Mouse (Mus musculus) limb, embryonic 13.5 days (tissue): Measurements from ENCODE around the gene Spock2. TPM values are rescaled to one million over a fixed set of nuclear protein-coding genes. Genes with fewer than 3 reads are reported as not detected.

Source experiments
- ATAC-seq: fragments of 200-750 bp; cut with Nextera tagmentation; 2 replicates; pipeline ENCODE4 v1.8.0; 2017; ENCODE audit warnings: low read depth, moderate number of reproducible peaks, moderate TSS enrichment; ENCODE audit not compliant: low FRiP score
- H3K27ac ChIP-seq: fragments of 300-500 bp; sonication (generic); 2 replicates; pipeline ENCODE4 v1.5.1; 2015; ENCODE audit warnings: inconsistent platforms, mild to moderate bottlenecking, moderate library complexity
- H3K27me3 ChIP-seq: fragments of 300-500 bp; sonication (generic); 2 replicates; pipeline ENCODE4 v1.6.1; 2015; ENCODE audit warnings: mild to moderate bottlenecking, inconsistent platforms
- H3K36me3 ChIP-seq: fragments of 300-500 bp; sonication (generic); 2 replicates; pipeline ENCODE4 v1.6.1; 2015; ENCODE audit warnings: inconsistent platforms, mild to moderate bottlenecking, moderate library complexity
- H3K4me1 ChIP-seq: fragments of 300-500 bp; sonication (generic); 2 replicates; pipeline ENCODE4 v1.6.1; 2015; ENCODE audit warnings: inconsistent platforms
- H3K4me2 ChIP-seq: fragments of 300-500 bp; sonication (generic); replicated peaks from 2 replicates; pipeline ENCODE4 v1.6.1; 2015; ENCODE audit warnings: inconsistent platforms, mild to moderate bottlenecking, moderate library complexity
- H3K4me3 ChIP-seq: fragments of 300-500 bp; sonication (generic); 2 replicates; pipeline ENCODE4 v1.5.1; 2015; ENCODE audit warnings: moderate library complexity, mild to moderate bottlenecking, inconsistent platforms
- H3K9ac ChIP-seq: fragments of 300-500 bp; sonication (generic); 2 replicates; pipeline ENCODE4 v1.6.1; 2015; ENCODE audit warnings: mild to moderate bottlenecking, inconsistent platforms
- H3K9me3 ChIP-seq: fragments of 300-500 bp; sonication (generic); 2 replicates; pipeline ENCODE4 v1.6.1; 2016; ENCODE audit warnings: inconsistent platforms
- WGBS: fragments of 180-500 bp; shearing (Covaris S2); methylation state at CpG from one replicate; pipeline ENCODE4 v1.1.7; 2015; 5-methylcytosine and 5-hydroxymethylcytosine counted together
- polyA plus RNA-seq: library from polyadenylated mRNA; unstranded; fragments of >200 nt; fragmentation: Nextera tagmentation; extraction: Ambion mirVana; gene quantifications from 2 replicates; pipeline ENCODE4 v1.2.1, GENCODE M21; 2015

Gene Spock2
- polyA plus RNA-seq = 6.1 and 7.2 TPM in 2 replicates

GRCm38 (mm10) chr10:60106146-60106530 lies at the start of gene Spock2:
Gene Spock2, plus strand, starts transcription at chr10:60106219.
- Histone ChIP-seq H3K4me3 (peak within 1 kb of the TSS; percentile 67), H3K9ac (peak within 1 kb of the TSS; percentile 78), H3K4me1 (peaks cover 19% of the 10 kb centered on the region), H3K27me3 (peaks cover 51% of the 10 kb centered on the region), H3K36me3 (no peaks in the 10 kb centered on the region), H3K9me3 (no peaks in the 10 kb centered on the region), H3K27ac (no peak within 1 kb of the TSS), H3K4me2 (peak within 1 kb of the TSS; percentile 98)
- WGBS = under 1% methylated on average over 22 of the region's 22 CpGs
- peak; percentile 42; the same call in 1 of the 2 replicates for ATAC-seq

- 74% methylated on average over 5 of the region's 5 CpGs for WGBS
- no peak overlapping the region for H3K27ac ChIP-seq
These were observed 43.8 kb upstream of the Spock2 start for GRCm38 (mm10) chr10:60062173-60062572.

GRCm38 (mm10) chr10:60062931-60063330 lies 43.1 kb upstream of the Spock2 start:
- ATAC-seq = no peak
- Histone ChIP-seq H3K4me3 (no peak overlapping the region), H3K36me3 (peaks cover 17% of the 10 kb centered on the region), H3K9ac (no peak overlapping the region), H3K27ac (no peak overlapping the region; the same call in 1 of the 2 replicates), H3K4me1 (peaks cover 9% of the 10 kb centered on the region; the same call in 1 of the 2 replicates), H3K4me2 (no peak overlapping the region), H3K9me3 (peaks cover 2% of the 10 kb centered on the region), H3K27me3 (no peaks in the 10 kb centered on the region)
- 36% methylated on average over 5 of the region's 5 CpGs for WGBS

More at GRCm38 (mm10) chr10:60062173-60062572, 43.8 kb upstream of the Spock2 start:
- H3K4me3 ChIP-seq = no peak overlapping the region
- H3K9me3 ChIP-seq = peaks cover 9% of the 10 kb centered on the region
- H3K36me3 ChIP-seq = peaks cover 25% of the 10 kb centered on the region
- H3K27me3 ChIP-seq = no peaks in the 10 kb centered on the region
- no peak overlapping the region for H3K4me2 ChIP-seq
- no peak overlapping the region for H3K9ac ChIP-seq
- H3K4me1 ChIP-seq = peaks cover 9% of the 10 kb centered on the region; the same call in 1 of the 2 replicates
- no peak for ATAC-seq

- Histone ChIP-seq H3K27ac (no peak overlapping the region), H3K4me3 (no peak overlapping the region), H3K9me3 (no peaks in the 10 kb centered on the region), H3K27me3 (no peaks in the 10 kb centered on the region), H3K36me3 (peaks cover 16% of the 10 kb centered on the region), H3K4me1 (peaks cover 24% of the 10 kb centered on the region), H3K4me2 (no peak overlapping the region), H3K9ac (no peak overlapping the region)
- no peak for ATAC-seq
- WGBS = 66% methylated on average over 3 of the region's 3 CpGs
These were observed 39.5 kb upstream of the Spock2 start for GRCm38 (mm10) chr10:60066524-60066923.

DNA sequence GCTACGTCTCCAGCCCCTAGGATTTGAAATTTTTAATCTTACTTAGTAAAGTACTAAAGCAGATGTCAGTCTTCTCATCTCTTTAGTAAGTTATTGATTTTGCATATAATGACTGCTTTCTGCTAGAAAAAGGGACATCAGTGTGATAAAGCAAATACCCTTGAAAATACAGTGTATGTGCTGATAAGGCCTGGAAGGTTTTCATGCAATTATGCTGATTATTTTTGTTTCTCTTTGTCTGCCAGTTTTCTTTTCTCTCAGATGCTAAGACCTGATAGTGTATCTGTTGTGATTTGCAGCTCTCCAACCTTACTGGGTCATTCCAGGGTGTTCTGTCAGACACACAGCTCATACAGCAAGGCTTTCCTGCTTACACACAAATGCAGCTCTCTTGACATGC lies 30.9 kb upstream of the Spock2 start:
- Histone ChIP-seq H3K9me3 (no peaks in the 10 kb centered on the region), H3K4me3 (no peak overlapping the region), H3K36me3 (no peaks in the 10 kb centered on the region), H3K9ac (no peak overlapping the region), H3K27ac (no peak overlapping the region), H3K4me1 (peaks cover 26% of the 10 kb centered on the region), H3K27me3 (no peaks in the 10 kb centered on the region), H3K4me2 (no peak overlapping the region)
- no peak for ATAC-seq
- 85% methylated on average over 1 of the region's 1 CpGs for WGBS

GRCm38 (mm10) chr10:60077226-60077625 lies 28.8 kb upstream of the Spock2 start:
- 91% methylated on average over 7 of the region's 7 CpGs for WGBS
- no peak overlapping the region for H3K4me2 ChIP-seq
- no peaks in the 10 kb centered on the region for H3K9me3 ChIP-seq
- ATAC-seq = no peak
- no peaks in the 10 kb centered on the region for H3K27me3 ChIP-seq
- peaks cover 47% of the 10 kb centered on the region for H3K4me1 ChIP-seq
- H3K36me3 ChIP-seq = no peaks in the 10 kb centered on the region
- H3K4me3 ChIP-seq = no peak overlapping the region
- H3K9ac ChIP-seq = no peak overlapping the region
- no peak overlapping the region for H3K27ac ChIP-seq

DNA sequence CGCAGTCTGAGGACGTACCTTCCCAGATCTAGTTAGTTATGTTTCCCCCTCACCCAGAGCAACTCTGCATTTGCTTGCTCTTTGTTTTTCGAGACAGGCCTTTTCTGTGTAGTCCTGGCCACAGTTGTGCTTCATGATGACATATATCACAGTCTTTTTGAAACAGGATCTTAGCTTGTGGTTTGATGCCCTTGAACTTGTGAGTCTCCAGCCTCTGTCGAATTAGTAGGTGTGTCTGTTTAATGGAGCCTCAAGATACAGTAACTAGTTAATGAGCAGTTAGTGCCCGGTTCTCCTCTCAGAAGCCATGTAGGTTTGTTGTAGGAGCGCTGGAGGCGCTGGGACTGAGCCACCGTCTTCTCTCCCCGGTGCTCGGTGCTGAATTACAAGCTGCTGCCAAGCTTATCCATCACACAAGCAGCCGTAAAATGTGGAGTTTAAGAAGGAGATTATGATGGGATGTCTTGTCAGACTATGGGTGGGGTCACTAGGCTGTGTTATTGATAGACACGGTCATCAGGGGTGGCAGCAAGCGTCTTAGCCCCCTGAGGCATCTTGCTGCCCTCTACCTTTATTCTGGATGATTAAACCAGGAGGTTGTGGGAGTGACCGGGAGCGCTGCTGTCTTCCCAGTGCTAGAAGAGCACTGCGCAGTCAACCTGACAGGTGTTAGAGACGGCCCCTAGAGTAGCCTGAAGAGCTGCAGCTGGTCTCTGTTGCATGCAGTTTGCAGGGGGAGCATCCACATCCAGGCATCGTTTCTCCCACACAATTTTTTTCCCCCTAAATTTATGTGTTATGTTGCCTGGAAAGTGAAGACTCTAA lies 28.1 kb upstream of the Spock2 start:
- Histone ChIP-seq H3K27ac (no peak overlapping the region), H3K9ac (no peak overlapping the region), H3K4me2 (no peak overlapping the region), H3K4me1 (peaks cover 49% of the 10 kb centered on the region), H3K36me3 (no peaks in the 10 kb centered on the region), H3K27me3 (no peaks in the 10 kb centered on the region), H3K4me3 (no peak overlapping the region), H3K9me3 (no peaks in the 10 kb centered on the region)
- WGBS = 63% methylated on average over 18 of the region's 18 CpGs
- no peak for ATAC-seq

- no peak for ATAC-seq
- 71% methylated on average over 5 of the region's 5 CpGs for WGBS
- no peaks in the 10 kb centered on the region for H3K9me3 ChIP-seq
- H3K4me3 ChIP-seq = no peak overlapping the region
- no peaks in the 10 kb centered on the region for H3K36me3 ChIP-seq
- no peak overlapping the region for H3K27ac ChIP-seq
- H3K4me1 ChIP-seq = peaks cover 49% of the 10 kb centered on the region
- no peak overlapping the region for H3K4me2 ChIP-seq
- no peaks in the 10 kb centered on the region for H3K27me3 ChIP-seq
- H3K9ac ChIP-seq = no peak overlapping the region
These were observed 27.5 kb upstream of the Spock2 start for GRCm38 (mm10) chr10:60078561-60078917.

GRCm38 (mm10) chr10:60080171-60080570 lies 25.8 kb upstream of the Spock2 start:
- H3K36me3 ChIP-seq = no peaks in the 10 kb centered on the region
- 75% methylated on average over 3 of the region's 3 CpGs for WGBS
- H3K9me3 ChIP-seq = no peaks in the 10 kb centered on the region
- H3K4me2 ChIP-seq = peak overlapping the region; percentile 29
- H3K4me1 ChIP-seq = peaks cover 49% of the 10 kb centered on the region
- H3K4me3 ChIP-seq = no peak overlapping the region
- H3K27me3 ChIP-seq = no peaks in the 10 kb centered on the region
- H3K27ac ChIP-seq = peak overlapping the region; percentile 81
- no peak overlapping the region for H3K9ac ChIP-seq
- no peak for ATAC-seq

DNA sequence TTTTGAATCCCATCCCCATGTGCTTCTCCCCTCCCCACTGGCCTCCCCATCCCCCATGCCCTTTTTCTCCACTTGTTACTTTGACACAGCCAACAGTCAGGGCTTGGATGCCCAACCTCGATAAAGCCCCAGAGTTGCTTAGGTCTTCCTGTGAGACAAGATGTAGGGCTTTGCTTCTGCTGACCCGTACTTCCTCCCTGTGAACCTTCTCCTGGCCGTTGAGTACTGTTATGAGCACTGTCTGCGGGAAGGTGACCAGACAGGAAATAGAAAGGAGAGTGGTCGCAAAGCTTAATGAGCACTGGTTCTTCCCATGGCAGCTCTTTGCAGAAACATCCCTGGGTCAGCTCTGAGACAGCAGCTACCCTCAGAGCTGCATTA lies 25.4 kb upstream of the Spock2 start:
- WGBS = 12% methylated on average over 5 of the region's 5 CpGs
- H3K9ac ChIP-seq = 0 out of 2 replicates have a peak overlapping the region, but pooled peaks have one; percentile 0
- no peak overlapping the region for H3K4me3 ChIP-seq
- no peaks in the 10 kb centered on the region for H3K27me3 ChIP-seq
- H3K27ac ChIP-seq = peak overlapping the region; percentile 81
- 0 out of 2 replicates have a peak, but pooled peaks have one; percentile 4 for ATAC-seq
- H3K4me2 ChIP-seq = peak overlapping the region; percentile 29
- peaks cover 49% of the 10 kb centered on the region for H3K4me1 ChIP-seq
- no peaks in the 10 kb centered on the region for H3K9me3 ChIP-seq
- no peaks in the 10 kb centered on the region for H3K36me3 ChIP-seq

DNA sequence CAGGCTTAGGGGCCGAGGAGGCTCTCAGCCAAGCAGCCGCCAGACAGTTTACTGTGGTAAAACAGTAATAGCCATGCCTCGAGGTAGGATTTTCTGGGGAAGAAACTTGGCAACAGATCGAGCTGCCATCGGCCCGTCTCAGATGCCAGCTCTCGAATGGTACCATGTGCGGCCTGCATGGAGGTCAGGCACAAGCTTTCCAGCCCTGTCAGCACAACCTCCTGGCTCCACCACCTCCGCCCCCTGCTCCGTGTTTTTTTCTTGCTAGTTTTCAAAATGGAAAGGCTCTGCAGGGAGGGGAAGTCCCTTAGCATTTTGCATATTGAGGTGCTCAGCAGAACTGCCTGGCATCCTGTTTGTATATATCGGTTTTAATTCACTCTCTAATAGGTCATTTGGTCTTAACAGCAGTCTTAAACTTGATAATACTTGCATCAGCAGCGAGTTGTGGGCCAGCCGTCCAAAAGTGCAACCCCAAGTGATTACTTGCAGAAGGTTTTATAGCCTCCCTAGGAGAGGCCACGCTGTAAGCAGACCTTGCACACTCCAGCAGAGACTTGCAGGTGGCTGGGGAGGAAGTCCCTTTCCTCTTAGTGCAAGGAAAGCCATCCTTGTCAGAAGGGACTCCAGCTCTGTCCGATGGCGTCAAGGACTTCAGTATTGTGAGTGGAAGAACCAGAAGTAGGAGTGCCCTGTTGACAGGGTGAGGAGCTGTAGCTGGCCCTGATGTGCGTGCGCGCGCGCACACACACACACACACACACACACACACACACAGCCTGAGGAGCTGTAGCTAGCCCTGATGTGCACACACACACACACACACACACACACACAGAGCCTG lies 24.8 kb upstream of the Spock2 start:
- Histone ChIP-seq H3K9me3 (no peaks in the 10 kb centered on the region), H3K4me2 (peak overlapping the region; percentile 29), H3K27me3 (no peaks in the 10 kb centered on the region), H3K9ac (0 out of 2 replicates have a peak overlapping the region, but pooled peaks have one; percentile 13), H3K4me1 (peaks cover 49% of the 10 kb centered on the region), H3K36me3 (no peaks in the 10 kb centered on the region), H3K27ac (peak overlapping the region; percentile 81), H3K4me3 (no peak overlapping the region)
- 31% methylated on average over 21 of the region's 21 CpGs for WGBS
- peak; percentile 30; the same call in 1 of the 2 replicates for ATAC-seq

GRCm38 (mm10) chr10:60081905-60082304 lies 24.1 kb upstream of the Spock2 start:
- Histone ChIP-seq H3K36me3 (no peaks in the 10 kb centered on the region), H3K4me2 (no peak overlapping the region), H3K9ac (no peak overlapping the region), H3K9me3 (no peaks in the 10 kb centered on the region), H3K27ac (peak overlapping the region; percentile 81), H3K4me1 (peaks cover 49% of the 10 kb centered on the region), H3K27me3 (no peaks in the 10 kb centered on the region), H3K4me3 (no peak overlapping the region)
- peak; percentile 18; the same call in 1 of the 2 replicates for ATAC-seq
- 58% methylated on average over 5 of the region's 5 CpGs for WGBS
